Mouse (Mus musculus) G1E (cell line): ENCODE results near the gene Dlgap3. TPM values are rescaled to one million over a fixed set of nuclear protein-coding genes. Genes with fewer than 3 reads are reported as not detected.

ENCODE experiments used
- ATAC-seq: 2 replicates; pipeline ENCODE4 v1.8.0; 2016; ENCODE audit warnings: mild to moderate bottlenecking; ENCODE audit not compliant: insufficient number of reproducible peaks, poor library complexity, low FRiP score, severe bottlenecking; ENCODE audit errors: extremely low read depth
- DNase-seq: peaks from one replicate; pipeline ENCODE4 v3.0.0; 2012; ENCODE audit warnings: low spot score
- H3K27me3 ChIP-seq: 2 replicates; pipeline ENCODE4 v1.6.1; 2012; ENCODE audit warnings: mild to moderate bottlenecking, low read length, inconsistent platforms; ENCODE audit not compliant: insufficient read depth
- H3K36me3 ChIP-seq: replicated peaks from 2 replicates; pipeline ENCODE3; 2012; ENCODE audit warnings: mild to moderate bottlenecking, inconsistent platforms
- H3K4me1 ChIP-seq: 2 replicates; pipeline ENCODE4 v1.6.1; 2012; ENCODE audit warnings: low read depth, low read length, inconsistent platforms, mixed read lengths; ENCODE audit not compliant: insufficient read depth
- H3K4me3 ChIP-seq: 2 replicates; pipeline ENCODE4 v1.5.1; 2012; ENCODE audit warnings: low read depth, mild to moderate bottlenecking, inconsistent platforms, low read length, moderate library complexity, mixed read lengths
- H3K9me3 ChIP-seq: replicated peaks from 2 replicates; pipeline ENCODE4 v1.6.1; 2012; ENCODE audit warnings: inconsistent platforms
- CTCF ChIP-seq: IDR thresholded peaks from 2 replicates; pipeline ENCODE4 v1.5.1; 2012; ENCODE audit warnings: low read depth, low read length, inconsistent platforms, mixed read lengths
- GATA1 ChIP-seq: IDR thresholded peaks from 2 replicates; pipeline ENCODE4 v1.6.1; 2012; ENCODE audit warnings: borderline replicate concordance, low read length, inconsistent platforms, mixed read lengths
- GATA2 ChIP-seq: IDR thresholded peaks from 2 replicates; pipeline ENCODE4 v1.6.1; 2012; ENCODE audit warnings: low read depth, low read length, inconsistent platforms, borderline replicate concordance
- POLR2AphosphoS5 ChIP-seq: IDR thresholded peaks from 2 replicates; pipeline ENCODE4 v1.6.1; 2012; ENCODE audit warnings: low read depth, low read length, inconsistent platforms; ENCODE audit not compliant: insufficient replicate concordance
- TAL1 ChIP-seq: conservative IDR thresholded peaks from 2 replicates; pipeline ENCODE4 v1.6.1; 2012; ENCODE audit warnings: low read depth, low read length, inconsistent platforms, mixed read lengths
- polyA plus RNA-seq: library from polyadenylated mRNA; stranded (reverse); fragments of >175 nt; gene quantifications from 2 replicates; pipeline ENCODE4 v1.2.3, GENCODE M21; 2012
- total RNA-seq, 2 experiments: library from RNA; stranded (forward) in 1 of 2; stranded (reverse) in 1 of 2; fragments of 200-1000 nt in 1 of 2; fragments of >200 nt in 1 of 2; fragmentation: Nextera tagmentation in 1 of 2; gene quantifications; 2 replicates each; pipeline ENCODE4 v1.2.3; 2014 to 2017

Gene Dlgap3
- total and polyA plus RNA-seq, 3 experiments: 0.05 TPM; not detected in 2

- DNase-seq (no peak), ATAC-seq (no peak)
- Histone ChIP-seq H3K27me3 (no peaks in the 10 kb centered on the region), H3K4me3 (no peak overlapping the region), H3K9me3 (peaks cover 26% of the 10 kb centered on the region), H3K4me1 (no peaks in the 10 kb centered on the region), H3K36me3 (no peaks in the 10 kb centered on the region)
- TF ChIP-seq CTCF: no peak
- TF ChIP-seq TAL1: no peak
- no peak for TF ChIP-seq GATA1
- TF ChIP-seq POLR2AphosphoS5: no peak
- no peak for TF ChIP-seq GATA2
These were observed 3.1 kb downstream of the Dlgap3 start for GRCm38 (mm10) chr4:127172119-127172518.

GRCm38 (mm10) chr4:127172614-127173013 is 3.6 kb downstream of the Dlgap3 start:
- Histone ChIP-seq H3K27me3 (no peaks in the 10 kb centered on the region), H3K4me3 (no peak overlapping the region), H3K4me1 (no peaks in the 10 kb centered on the region), H3K9me3 (peaks cover 26% of the 10 kb centered on the region), H3K36me3 (no peaks in the 10 kb centered on the region)
- no peak for TF ChIP-seq CTCF
- TF ChIP-seq GATA1: no peak
- no peak for TF ChIP-seq TAL1
- TF ChIP-seq GATA2: no peak
- no peak for TF ChIP-seq POLR2AphosphoS5
- DNase-seq (no peak), ATAC-seq (no peak)

- peak; percentile 19 for DNase-seq
- H3K9me3 ChIP-seq: peaks cover 23% of the 10 kb centered on the region
- no peak overlapping the region for H3K4me3 ChIP-seq
- ATAC-seq: no peak
- no peaks in the 10 kb centered on the region for H3K27me3 ChIP-seq
- TF ChIP-seq TAL1 (no peak), GATA2 (no peak), CTCF (no peak), POLR2AphosphoS5 (no peak)
- H3K4me1 ChIP-seq: no peaks in the 10 kb centered on the region
- no peaks in the 10 kb centered on the region for H3K36me3 ChIP-seq
These were observed 4.5 kb downstream of the Dlgap3 start for GRCm38 (mm10) chr4:127173461-127173860.

GRCm38 (mm10) chr4:127174075-127174899 is 5.3 kb downstream of the Dlgap3 start:
- ATAC-seq (no peak), DNase-seq (no peak)
- Histone ChIP-seq H3K4me3 (no peak overlapping the region), H3K4me1 (no peaks in the 10 kb centered on the region), H3K9me3 (peaks cover 21% of the 10 kb centered on the region), H3K27me3 (no peaks in the 10 kb centered on the region), H3K36me3 (no peaks in the 10 kb centered on the region)
- no peak for TF ChIP-seq GATA1
- no peak for TF ChIP-seq CTCF
- TF ChIP-seq TAL1: no peak
- TF ChIP-seq GATA2: no peak
- no peak for TF ChIP-seq POLR2AphosphoS5

GRCm38 (mm10) chr4:127174900-127175278 is 5.9 kb downstream of the Dlgap3 start:
- no peaks in the 10 kb centered on the region for H3K27me3 ChIP-seq

GRCm38 (mm10) chr4:127177961-127178360 is 9.0 kb downstream of the Dlgap3 start:
- TF ChIP-seq GATA1 (no peak), TAL1 (no peak), GATA2 (no peak), POLR2AphosphoS5 (no peak), CTCF (no peak)
- no peak overlapping the region for H3K4me3 ChIP-seq
- no peaks in the 10 kb centered on the region for H3K36me3 ChIP-seq
- no peaks in the 10 kb centered on the region for H3K27me3 ChIP-seq
- ATAC-seq (no peak), DNase-seq (no peak)
- H3K4me1 ChIP-seq: no peaks in the 10 kb centered on the region
- peaks cover 29% of the 10 kb centered on the region for H3K9me3 ChIP-seq

More at GRCm38 (mm10) chr4:127174900-127175278, 5.9 kb downstream of the Dlgap3 start:
- Histone ChIP-seq H3K9me3 (peaks cover 19% of the 10 kb centered on the region), H3K36me3 (no peaks in the 10 kb centered on the region), H3K4me3 (no peak overlapping the region), H3K4me1 (no peaks in the 10 kb centered on the region)
- ATAC-seq (no peak), DNase-seq (no peak)
- TF ChIP-seq CTCF: no peak
